Mouse (Mus musculus): ENCODE measurements around the gene Map2k5.

Gene Map2k5

DNA sequence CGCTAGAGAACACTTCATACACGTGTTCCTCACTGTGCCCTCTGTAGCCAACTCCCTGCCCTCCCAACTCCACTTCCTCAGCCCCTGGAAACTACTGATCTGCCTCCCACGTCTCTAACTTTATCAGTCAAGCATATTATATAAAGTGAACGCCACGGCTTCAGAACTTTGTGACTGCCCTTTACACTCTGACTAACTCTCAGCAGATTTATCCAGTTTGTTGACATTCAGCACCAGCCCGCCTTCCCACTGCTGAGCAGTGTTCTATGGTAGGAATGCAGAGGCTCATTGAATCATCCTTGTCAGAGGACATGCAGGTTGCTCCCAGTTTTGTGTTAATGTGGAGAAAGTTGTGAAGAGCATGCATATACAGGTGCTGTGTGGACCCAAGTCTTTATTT is 103.9 kb downstream of the Map2k5 start:
- ATAC-seq (ENCODE audit: insufficient number of reproducible peaks, low FRiP score, low TSS enrichment): no peak

GRCm38 (mm10) chr9:63269839-63270238 is 107.9 kb downstream of the Map2k5 start:
- no peak for ATAC-seq (ENCODE audit: insufficient number of reproducible peaks, low FRiP score, low TSS enrichment)

- no peak for ATAC-seq (ENCODE audit: insufficient number of reproducible peaks, low FRiP score, low TSS enrichment)
These were observed 114.5 kb downstream of the Map2k5 start for GRCm38 (mm10) chr9:63263188-63263587.

GRCm38 (mm10) chr9:63258768-63259167 is 118.9 kb downstream of the Map2k5 start:
- ATAC-seq (ENCODE audit: insufficient number of reproducible peaks, low FRiP score, low TSS enrichment): 0 out of 2 replicates have a peak, but pooled peaks have one; percentile 40

- ATAC-seq (ENCODE audit: insufficient number of reproducible peaks, low FRiP score, low TSS enrichment): no peak
These were observed 120.0 kb downstream of the Map2k5 start for GRCm38 (mm10) chr9:63257739-63258138.

GRCm38 (mm10) chr9:63250841-63251626 is 126.7 kb downstream of the Map2k5 start:
- ATAC-seq (ENCODE audit: insufficient number of reproducible peaks, low FRiP score, low TSS enrichment): no peak

DNA sequence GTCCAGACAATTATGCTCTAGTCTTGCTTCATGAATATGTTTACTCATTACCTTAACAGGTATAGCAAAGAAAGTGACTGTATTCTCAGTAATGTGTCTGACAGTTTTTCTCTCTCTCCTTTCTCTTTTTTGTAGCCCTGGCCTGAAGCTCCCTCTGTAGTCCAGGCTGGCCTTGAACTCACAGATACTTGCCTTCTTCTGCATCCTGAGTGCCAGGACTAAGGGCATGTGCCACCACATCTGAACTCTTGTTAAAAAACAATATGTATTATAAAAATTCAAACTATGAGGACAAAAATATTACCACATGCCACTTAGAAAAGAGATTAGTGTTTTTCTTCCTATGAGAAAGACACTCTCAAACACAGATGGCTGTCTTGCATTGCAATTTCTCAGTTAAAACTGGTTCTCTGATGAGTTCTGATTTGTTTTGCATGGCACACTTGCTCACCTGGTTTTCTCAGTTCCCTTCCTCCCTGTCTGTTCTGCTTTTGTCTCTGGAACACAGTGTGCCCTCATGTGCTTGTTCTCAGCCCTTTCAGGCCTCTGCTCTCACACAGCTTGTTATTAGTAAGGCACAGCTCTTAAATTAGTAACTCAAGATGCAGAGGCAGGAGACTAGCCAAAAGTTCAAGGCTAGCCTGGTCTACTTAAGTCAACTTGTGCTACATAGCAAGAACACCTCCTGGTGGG is 129.5 kb downstream of the Map2k5 start:
- no peak for ATAC-seq (ENCODE audit: insufficient number of reproducible peaks, low FRiP score, low TSS enrichment)

GRCm38 (mm10) chr9:63246568-63247169 is 131.0 kb downstream of the Map2k5 start:
- ATAC-seq (ENCODE audit: insufficient number of reproducible peaks, low FRiP score, low TSS enrichment): no peak

- ATAC-seq (ENCODE audit: insufficient number of reproducible peaks, low FRiP score, low TSS enrichment): no peak
These were observed 135.7 kb downstream of the Map2k5 start for GRCm38 (mm10) chr9:63241961-63242360.

DNA sequence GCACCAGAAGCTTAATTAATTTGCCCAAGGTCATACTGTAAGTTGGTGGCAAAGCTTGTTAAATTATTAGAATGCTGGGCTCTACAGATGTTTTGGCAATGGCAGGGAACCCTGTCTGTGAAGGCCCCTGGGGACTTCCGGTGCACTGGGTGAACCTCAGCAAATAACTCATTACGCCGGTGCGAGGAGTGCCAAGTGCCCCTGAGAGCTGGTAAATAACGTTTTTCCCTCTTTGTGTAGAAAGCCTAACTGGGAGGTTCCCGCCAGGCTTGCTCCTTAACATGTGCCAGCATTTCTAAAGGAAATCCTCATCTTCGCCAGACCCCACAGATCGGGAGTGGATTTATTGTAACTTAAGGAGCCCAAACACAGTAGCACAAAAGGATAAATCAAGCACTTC is 136.5 kb downstream of the Map2k5 start:
- ATAC-seq (ENCODE audit: insufficient number of reproducible peaks, low FRiP score, low TSS enrichment): no peak

GRCm38 (mm10) chr9:63234356-63234755 is 143.3 kb downstream of the Map2k5 start:
- ATAC-seq (ENCODE audit: insufficient number of reproducible peaks, low FRiP score, low TSS enrichment): no peak

GRCm38 (mm10) chr9:63230289-63230688 is 147.4 kb downstream of the Map2k5 start:
- ATAC-seq (ENCODE audit: insufficient number of reproducible peaks, low FRiP score, low TSS enrichment): no peak

DNA sequence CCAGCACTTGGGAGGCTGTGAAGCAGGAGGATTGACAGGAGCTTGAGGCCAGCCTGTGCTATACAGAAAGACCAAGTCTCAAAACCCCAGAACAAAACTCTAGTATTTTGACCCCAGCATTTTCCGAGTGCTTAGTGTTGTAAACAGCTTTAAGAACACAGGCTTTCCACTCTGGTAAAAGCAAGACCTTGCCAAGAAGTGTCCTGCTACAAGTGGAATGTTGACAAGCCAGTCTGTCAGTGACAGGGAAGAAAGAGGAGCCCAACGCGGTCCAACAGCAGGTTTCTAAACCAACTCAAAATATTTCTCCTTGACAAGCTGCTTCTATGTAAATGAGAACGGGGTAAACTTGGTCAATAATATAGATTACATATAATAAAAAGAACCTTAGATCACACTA is 148.6 kb downstream of the Map2k5 start:
- no peak for ATAC-seq (ENCODE audit: insufficient number of reproducible peaks, low FRiP score, low TSS enrichment)

- ATAC-seq (ENCODE audit: insufficient number of reproducible peaks, low FRiP score, low TSS enrichment): no peak
These were observed 155.5 kb downstream of the Map2k5 start for GRCm38 (mm10) chr9:63222161-63222560.

GRCm38 (mm10) chr9:63219851-63220250 is 157.9 kb downstream of the Map2k5 start:
- no peak for ATAC-seq (ENCODE audit: insufficient number of reproducible peaks, low FRiP score, low TSS enrichment)

DNA sequence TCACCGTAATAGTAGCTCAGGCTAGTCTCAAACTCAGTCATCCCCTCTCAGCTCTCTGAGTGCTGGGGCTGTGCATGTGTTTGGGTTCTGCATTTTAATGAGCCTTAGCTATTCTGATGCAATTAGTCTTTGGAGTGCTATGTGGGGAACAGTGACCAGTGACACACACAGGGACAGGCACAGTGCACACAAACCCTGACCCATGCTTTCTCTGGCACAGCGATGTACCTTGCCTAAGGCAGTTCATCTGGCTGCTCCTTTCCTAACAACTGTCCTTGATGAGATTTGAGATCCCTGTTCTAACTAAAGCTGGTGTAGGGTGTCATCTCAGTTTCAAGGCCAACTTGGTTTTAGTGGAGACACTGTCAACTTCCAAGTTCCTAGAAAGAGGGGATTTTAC is 162.7 kb downstream of the Map2k5 start:
- ATAC-seq (ENCODE audit: insufficient number of reproducible peaks, low FRiP score, low TSS enrichment): no peak

DNA sequence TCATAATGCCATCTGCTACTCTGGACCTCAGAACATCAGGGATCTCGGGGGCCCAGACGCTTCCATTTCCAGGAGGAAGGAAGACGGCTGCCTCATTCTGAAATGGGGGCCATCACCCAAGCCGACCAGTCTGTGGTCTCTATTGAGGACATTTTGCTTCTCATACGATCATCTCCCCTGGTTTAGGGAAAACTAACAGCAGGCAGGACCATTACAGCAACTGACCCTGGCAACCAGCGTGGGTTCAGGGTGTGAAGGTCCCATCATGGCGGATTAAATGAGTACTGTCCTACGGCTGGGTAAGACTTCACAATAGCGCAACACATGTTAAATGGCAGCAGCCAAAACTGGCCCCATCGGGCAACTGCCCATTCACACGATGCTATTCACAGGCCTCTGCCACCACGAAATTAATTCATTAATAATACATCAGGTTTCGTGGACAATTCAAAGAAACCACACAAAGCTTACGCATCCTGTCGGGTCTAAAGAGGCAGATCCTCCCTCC is 170.9 kb downstream of the Map2k5 start:
- ATAC-seq (ENCODE audit: insufficient number of reproducible peaks, low FRiP score, low TSS enrichment): no peak

- ATAC-seq (ENCODE audit: insufficient number of reproducible peaks, low FRiP score, low TSS enrichment): no peak
These were observed 174.2 kb downstream of the Map2k5 start for GRCm38 (mm10) chr9:63203461-63203860.

- no peak for ATAC-seq (ENCODE audit: insufficient number of reproducible peaks, low FRiP score, low TSS enrichment)
These were observed 176.1 kb downstream of the Map2k5 start for GRCm38 (mm10) chr9:63201376-63202323.

DNA sequence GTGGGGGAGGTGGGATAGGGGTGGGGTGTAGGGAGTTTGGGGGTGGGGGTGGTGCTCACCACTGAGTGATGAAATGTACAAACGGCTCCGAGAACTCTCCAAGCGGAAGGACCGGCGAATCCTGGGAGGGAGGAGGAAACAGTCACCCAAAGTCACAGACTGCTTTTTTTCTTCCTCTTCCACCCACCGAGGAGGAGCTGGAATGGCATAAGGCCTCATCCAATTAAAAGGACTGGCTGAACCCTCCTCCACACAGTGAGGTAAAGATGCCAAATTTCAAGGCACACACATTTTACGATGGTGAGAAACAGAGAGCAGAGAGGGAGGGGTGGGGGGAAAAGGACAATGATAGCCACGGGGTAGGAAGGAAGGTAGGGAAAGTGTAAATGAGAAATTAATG is 180.4 kb downstream of the Map2k5 start:
- no peak for ATAC-seq (ENCODE audit: insufficient number of reproducible peaks, low FRiP score, low TSS enrichment)
